Mouse (Mus musculus) midbrain, embryonic 11.5 days (tissue): Measurements from ENCODE around the gene Zic1. TPM values are rescaled to one million over a fixed set of nuclear protein-coding genes. Genes with fewer than 3 reads are reported as not detected.

Source experiments
- ATAC-seq: fragments of 200-750 bp; cut with Nextera tagmentation; 2 replicates; pipeline ENCODE4 v1.8.0; 2017; ENCODE audit warnings: moderate TSS enrichment, moderate library complexity; ENCODE audit not compliant: low FRiP score
- DNase-seq: peaks from one replicate; pipeline ENCODE4 v3.0.0; 2015; ENCODE audit warnings: low spot score; ENCODE audit errors: missing footprints
- H3K27ac ChIP-seq: fragments of 300-500 bp; sonication (generic); 2 replicates; pipeline ENCODE4 v1.5.1; 2014; ENCODE audit warnings: low read depth, low read length
- H3K27me3 ChIP-seq: fragments of 300-500 bp; sonication (generic); 2 replicates; pipeline ENCODE4 v1.6.1; 2014; ENCODE audit warnings: mild to moderate bottlenecking, low read length, moderate library complexity, mixed read lengths; ENCODE audit not compliant: control insufficient read depth, insufficient read depth
- H3K36me3 ChIP-seq: fragments of 300-500 bp; sonication (generic); 2 replicates; pipeline ENCODE4 v1.6.1; 2014; ENCODE audit warnings: mild to moderate bottlenecking, low read length, moderate library complexity, mixed read lengths; ENCODE audit not compliant: control insufficient read depth, insufficient read depth
- H3K4me1 ChIP-seq: fragments of 300-500 bp; sonication (generic); 2 replicates; pipeline ENCODE4 v1.6.1; 2014; ENCODE audit warnings: low read length; ENCODE audit not compliant: control insufficient read depth, insufficient read depth
- H3K4me2 ChIP-seq: fragments of 300-500 bp; sonication (generic); 2 replicates; pipeline ENCODE4 v1.6.1; 2014; ENCODE audit warnings: mild to moderate bottlenecking, moderate library complexity
- H3K4me3 ChIP-seq: fragments of 300-500 bp; sonication (generic); 2 replicates; pipeline ENCODE4 v1.5.1; 2014; ENCODE audit warnings: low read depth, low read length
- H3K9ac ChIP-seq: fragments of 300-500 bp; sonication (generic); 2 replicates; pipeline ENCODE4 v1.6.1; 2014; ENCODE audit warnings: low read length
- H3K9me3 ChIP-seq: fragments of 300-500 bp; sonication (generic); 2 replicates; pipeline ENCODE4 v1.6.1; 2016; ENCODE audit warnings: low read length; ENCODE audit not compliant: control insufficient read depth
- WGBS: fragments of 180-500 bp; shearing (Covaris S2); extraction: QIAGEN DNeasy Blood & Tissue Kit; methylation state at CpG from one replicate; pipeline ENCODE4 v1.1.7; 2014; 5-methylcytosine and 5-hydroxymethylcytosine counted together
- polyA plus RNA-seq: library from polyadenylated mRNA; unstranded; fragments of >200 nt; fragmentation: Nextera tagmentation; extraction: Ambion mirVana; gene quantifications from 2 replicates; pipeline ENCODE4 v1.2.1, GENCODE M21; 2014

Zic1 gene
- polyA plus RNA-seq, 1 experiment from 2014 or later: 13.7 TPM

DNA sequence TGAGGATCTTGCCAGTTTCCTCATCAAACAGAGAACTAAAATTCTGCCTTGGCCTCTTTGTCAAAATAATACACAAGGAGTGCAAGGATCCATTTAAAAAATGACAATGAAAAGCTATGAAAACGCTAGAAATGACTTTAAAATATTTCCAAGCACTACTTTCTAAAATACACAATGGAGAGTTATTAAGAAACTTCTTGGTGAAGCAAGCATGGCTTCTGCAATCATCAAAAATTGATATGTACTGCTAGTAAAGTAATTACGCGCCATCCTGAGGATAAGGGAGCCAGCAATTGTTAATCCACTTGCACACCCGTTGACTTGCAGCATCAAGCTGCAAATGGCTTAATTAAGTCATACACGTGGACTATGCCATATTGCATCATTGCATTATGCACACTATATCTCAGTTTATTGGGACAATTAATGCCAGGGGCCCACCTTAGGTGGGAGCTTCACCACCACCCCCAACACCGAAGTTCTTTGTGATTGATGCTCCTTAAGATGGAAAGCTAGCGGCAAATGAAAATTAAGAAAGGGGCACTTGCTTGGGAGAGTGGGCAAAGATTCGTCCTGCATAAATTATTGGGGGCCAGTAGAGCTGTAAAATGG is 35.0 kb upstream of the Zic1 start:
- WGBS: 3% methylated on average over 8 of the region's 8 CpGs
- ATAC-seq: no peak
- no peaks in the 10 kb centered on the region for H3K36me3 ChIP-seq
- H3K4me1 ChIP-seq: no peaks in the 10 kb centered on the region; the same call in 1 of the 2 replicates
- no peak overlapping the region for H3K27ac ChIP-seq
- H3K4me2 ChIP-seq: no peak overlapping the region
- no peaks in the 10 kb centered on the region for H3K9me3 ChIP-seq
- no peak overlapping the region for H3K4me3 ChIP-seq
- H3K27me3 ChIP-seq: peaks cover 96% of the 10 kb centered on the region
- DNase-seq: peak; percentile 90
- no peak overlapping the region for H3K9ac ChIP-seq

DNA sequence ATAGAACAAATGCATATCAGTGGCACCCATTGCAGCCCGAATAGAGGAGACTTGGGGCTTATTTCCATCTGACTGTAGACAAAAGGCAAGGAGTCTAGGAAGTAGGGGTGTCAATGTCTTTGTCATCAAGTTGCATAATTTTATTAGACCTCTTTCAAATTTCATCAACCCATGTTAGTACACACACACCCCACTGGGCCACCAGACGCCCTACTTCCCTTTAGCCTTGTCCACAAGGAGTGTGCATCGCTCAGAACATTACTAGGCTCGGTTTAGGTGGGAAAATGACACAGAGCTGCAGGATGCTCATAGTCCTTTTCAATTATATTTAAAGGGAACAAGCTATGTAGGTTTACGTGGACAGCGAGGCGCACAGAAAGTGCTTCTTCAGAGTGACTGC is 34.4 kb upstream of the Zic1 start:
- H3K4me2 ChIP-seq: no peak overlapping the region
- H3K4me1 ChIP-seq: peaks cover 2% of the 10 kb centered on the region
- no peaks in the 10 kb centered on the region for H3K9me3 ChIP-seq
- peaks cover 96% of the 10 kb centered on the region for H3K27me3 ChIP-seq
- H3K27ac ChIP-seq: no peak overlapping the region
- no peak overlapping the region for H3K9ac ChIP-seq
- ATAC-seq: no peak
- no peak overlapping the region for H3K4me3 ChIP-seq
- H3K36me3 ChIP-seq: no peaks in the 10 kb centered on the region
- DNase-seq: peak; percentile 83
- WGBS: 13% methylated on average over 7 of the region's 7 CpGs

DNA sequence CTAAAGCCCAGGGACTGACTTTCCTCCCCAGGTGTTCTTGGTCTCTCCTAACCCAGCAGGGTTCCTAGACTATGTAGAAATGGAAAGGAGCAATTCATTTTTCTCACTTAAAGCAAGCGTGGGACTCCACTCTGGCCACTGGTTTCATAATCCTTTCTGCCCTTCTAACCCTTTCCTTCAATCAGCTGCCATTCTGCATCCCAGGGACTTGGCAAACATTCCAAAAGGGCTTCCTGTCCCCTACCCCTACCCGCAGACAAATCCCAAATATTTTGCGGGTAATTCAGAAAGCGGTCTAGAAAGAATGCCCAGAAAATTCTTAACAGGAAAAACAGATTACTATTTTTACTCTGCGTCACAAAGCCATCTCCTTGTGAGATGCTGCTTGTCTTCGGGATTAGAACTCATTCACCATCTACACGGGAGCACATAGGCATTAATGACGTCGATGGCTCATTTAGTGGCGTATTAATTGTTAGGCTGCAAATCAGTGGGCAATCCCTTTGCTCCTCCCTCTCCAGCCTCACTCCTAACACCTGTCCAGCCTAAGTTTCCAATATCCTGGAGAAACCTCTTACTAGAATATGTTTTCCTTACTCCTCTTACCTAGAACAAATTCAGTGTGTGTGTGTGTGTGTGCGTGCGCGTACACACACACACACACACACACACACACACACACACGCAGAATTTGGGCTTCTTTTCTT is 29.6 kb upstream of the Zic1 start:
- peaks cover 95% of the 10 kb centered on the region for H3K27me3 ChIP-seq
- 6% methylated on average over 14 of the region's 14 CpGs for WGBS
- DNase-seq (peak; percentile 92), ATAC-seq (no peak)
- H3K4me1 ChIP-seq: peaks cover 18% of the 10 kb centered on the region
- no peaks in the 10 kb centered on the region for H3K9me3 ChIP-seq
- no peak overlapping the region for H3K27ac ChIP-seq
- no peak overlapping the region for H3K4me2 ChIP-seq
- H3K9ac ChIP-seq: no peak overlapping the region
- no peak overlapping the region for H3K4me3 ChIP-seq
- H3K36me3 ChIP-seq: no peaks in the 10 kb centered on the region

DNA sequence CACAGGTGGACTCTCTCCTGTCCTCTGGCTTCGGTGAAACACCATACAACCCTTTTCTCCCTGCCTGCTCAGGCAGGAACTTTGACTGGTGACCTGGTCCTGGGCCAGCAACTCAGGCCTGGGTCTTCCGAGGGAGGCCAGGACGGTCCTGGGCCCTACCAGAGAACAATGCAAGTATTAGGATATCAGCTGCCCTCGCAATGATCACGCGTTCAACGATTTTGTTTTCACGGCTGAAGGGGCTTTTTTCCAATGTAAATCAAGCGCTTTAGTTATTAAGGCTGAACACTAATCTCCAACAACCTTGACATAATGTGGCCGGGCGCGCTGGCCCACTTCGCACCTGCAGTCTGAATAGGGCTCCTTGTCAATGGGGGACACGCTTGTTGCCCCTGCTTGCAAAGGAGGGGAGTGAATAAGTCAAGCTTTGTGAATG is 28.6 kb upstream of the Zic1 start:
- ATAC-seq: peak; percentile 77
- DNase-seq: peak; percentile 94
- Histone ChIP-seq H3K4me3 (no peak overlapping the region), H3K4me2 (no peak overlapping the region; the same call in 1 of the 2 replicates), H3K36me3 (no peaks in the 10 kb centered on the region), H3K9ac (no peak overlapping the region), H3K9me3 (no peaks in the 10 kb centered on the region), H3K27ac (no peak overlapping the region), H3K27me3 (peaks cover 95% of the 10 kb centered on the region), H3K4me1 (peaks cover 21% of the 10 kb centered on the region)
- 2% methylated on average over 14 of the region's 14 CpGs for WGBS

DNA sequence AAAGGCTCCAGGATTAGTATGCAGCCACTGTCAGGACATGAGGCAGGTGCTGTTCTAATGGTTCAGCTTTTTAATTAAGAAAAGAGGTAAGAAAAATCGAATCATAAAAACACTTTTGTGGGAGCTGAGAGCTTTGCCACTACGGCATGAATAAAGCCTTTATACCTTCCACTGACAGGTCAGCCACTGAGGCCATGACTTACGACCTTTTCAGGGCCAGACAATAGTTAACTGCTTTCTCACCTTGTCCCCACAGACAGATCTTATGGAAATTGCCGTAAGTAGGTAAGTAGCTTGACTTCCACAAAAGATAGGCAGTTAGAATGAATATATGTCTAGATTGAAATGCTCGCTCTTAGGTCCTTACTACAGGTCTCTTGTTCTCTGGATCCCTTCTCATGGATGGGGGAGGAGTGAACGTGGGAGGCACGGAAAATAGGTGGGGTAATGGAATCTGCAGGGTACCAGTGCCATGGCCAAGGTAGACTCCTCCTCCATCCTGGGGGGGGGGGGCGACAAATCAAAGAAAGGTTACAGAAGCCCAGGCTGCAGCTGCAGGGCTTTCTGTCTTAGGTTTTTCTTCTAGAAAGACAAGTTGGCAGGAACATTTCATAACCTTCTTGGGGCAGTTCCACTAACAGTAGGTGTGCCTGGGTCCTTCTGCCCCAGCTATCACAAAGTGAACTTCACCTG is 27.9 kb upstream of the Zic1 start:
- Histone ChIP-seq H3K4me2 (no peak overlapping the region), H3K27ac (no peak overlapping the region), H3K9me3 (no peaks in the 10 kb centered on the region), H3K4me3 (no peak overlapping the region), H3K9ac (no peak overlapping the region), H3K4me1 (peaks cover 21% of the 10 kb centered on the region), H3K36me3 (no peaks in the 10 kb centered on the region), H3K27me3 (peaks cover 94% of the 10 kb centered on the region)
- 4% methylated on average over 8 of the region's 8 CpGs for WGBS
- 0 out of 2 replicates have a peak, but pooled peaks have one; percentile 18 for ATAC-seq
- DNase-seq: peak; percentile 91

DNA sequence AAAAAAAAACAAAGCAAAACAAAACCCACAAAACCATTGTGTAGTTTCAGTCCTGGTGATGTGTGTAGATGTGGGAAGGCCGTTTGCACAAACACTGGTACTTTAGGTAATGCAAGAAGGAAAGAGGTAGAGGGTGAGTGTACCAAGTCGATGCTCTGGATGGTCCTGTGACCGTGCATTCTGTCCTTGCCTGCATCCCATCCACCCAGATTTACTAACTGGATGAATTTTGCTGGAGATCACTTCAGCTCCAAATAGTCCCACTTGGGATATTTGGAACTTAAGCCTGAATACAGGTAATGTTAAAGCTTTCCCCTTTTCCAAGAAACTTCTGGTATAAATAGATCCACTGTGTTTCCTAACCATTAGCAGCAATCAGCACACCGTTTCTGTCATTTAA is 22.6 kb upstream of the Zic1 start:
- Histone ChIP-seq H3K4me1 (peaks cover 16% of the 10 kb centered on the region), H3K9me3 (no peaks in the 10 kb centered on the region), H3K9ac (0 out of 2 replicates have a peak overlapping the region, but pooled peaks have one; percentile 37), H3K4me3 (no peak overlapping the region), H3K27me3 (peaks cover 87% of the 10 kb centered on the region), H3K4me2 (peak overlapping the region; percentile 22; the same call in 1 of the 2 replicates), H3K36me3 (no peaks in the 10 kb centered on the region), H3K27ac (peak overlapping the region; percentile 22; the same call in 1 of the 2 replicates)
- 4% methylated on average over 4 of the region's 4 CpGs for WGBS
- no peak for ATAC-seq
- no peak for DNase-seq

DNA sequence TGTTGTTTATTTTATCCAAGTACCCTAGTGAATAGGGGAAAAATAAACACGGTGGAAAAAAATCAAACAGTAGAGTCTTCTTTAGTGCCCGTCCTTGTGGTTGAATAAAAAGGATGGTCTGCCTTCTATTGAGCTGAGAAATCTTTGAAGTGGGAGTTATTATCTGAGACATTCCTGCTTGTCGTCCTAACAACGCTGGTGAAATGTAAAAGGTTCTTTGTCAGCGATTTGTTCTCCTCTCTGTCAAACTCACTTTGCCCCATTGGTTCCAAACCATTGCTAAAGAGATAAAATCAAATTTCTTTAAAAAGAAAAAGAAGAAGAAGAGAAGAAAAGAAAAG is 22.1 kb upstream of the Zic1 start:
- Histone ChIP-seq H3K9ac (no peak overlapping the region; the same call in 1 of the 2 replicates), H3K27me3 (peaks cover 86% of the 10 kb centered on the region), H3K4me2 (peak overlapping the region; percentile 34; the same call in 1 of the 2 replicates), H3K27ac (peak overlapping the region; percentile 55; the same call in 1 of the 2 replicates), H3K9me3 (no peaks in the 10 kb centered on the region), H3K4me3 (no peak overlapping the region), H3K4me1 (peaks cover 15% of the 10 kb centered on the region), H3K36me3 (no peaks in the 10 kb centered on the region)
- DNase-seq (peak; percentile 93), ATAC-seq (no peak)
- under 1% methylated on average over 5 of the region's 5 CpGs for WGBS

DNA sequence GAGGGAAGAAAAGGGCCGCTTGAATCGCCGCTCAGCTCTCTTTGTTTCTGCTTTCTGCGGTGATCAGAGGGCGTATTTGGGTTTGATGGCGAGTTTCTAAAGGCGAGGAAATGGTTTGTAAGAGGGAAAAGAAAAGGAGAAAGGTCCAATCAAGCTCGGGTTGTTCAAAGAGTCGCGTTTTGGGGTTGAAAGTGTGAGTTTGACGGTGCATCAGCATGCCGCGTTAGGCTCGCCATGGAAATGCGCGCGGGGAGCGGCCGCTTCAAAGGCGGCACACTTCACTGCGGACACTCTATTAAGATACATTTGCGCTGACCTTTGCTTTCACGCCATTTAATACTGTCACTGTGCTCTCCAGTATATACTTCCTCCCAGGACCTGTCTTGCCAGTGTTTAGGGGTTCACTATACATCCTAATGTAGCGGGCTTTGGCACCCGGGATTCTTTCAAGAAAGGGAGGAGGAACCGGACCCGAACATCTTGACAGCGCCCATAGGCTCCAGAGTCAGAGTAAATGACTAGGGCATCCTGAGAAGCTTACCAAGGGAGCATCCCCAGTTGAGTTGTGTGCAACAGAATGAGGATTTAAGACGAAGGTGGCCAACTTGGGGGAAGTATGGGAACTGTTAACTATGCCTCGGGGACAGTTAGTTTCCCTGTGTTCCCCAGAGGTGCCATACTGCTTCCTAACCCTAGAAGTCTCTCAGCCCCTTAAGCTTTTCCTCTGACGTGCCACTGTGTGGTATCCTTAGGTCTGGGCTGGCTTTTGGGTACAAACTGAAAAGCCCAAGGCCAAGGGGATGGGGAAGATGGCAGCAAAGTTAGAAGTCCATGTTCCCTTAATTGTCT is 21.5 kb upstream of the Zic1 start:
- peak overlapping the region; percentile 17 for H3K4me3 ChIP-seq
- H3K36me3 ChIP-seq: no peaks in the 10 kb centered on the region
- no peaks in the 10 kb centered on the region for H3K9me3 ChIP-seq
- H3K27me3 ChIP-seq: peaks cover 87% of the 10 kb centered on the region
- H3K4me2 ChIP-seq: peak overlapping the region; percentile 34
- peak; percentile 39 for ATAC-seq
- H3K9ac ChIP-seq: peak overlapping the region; percentile 43
- peak overlapping the region; percentile 55 for H3K27ac ChIP-seq
- H3K4me1 ChIP-seq: peaks cover 15% of the 10 kb centered on the region
- DNase-seq: peak; percentile 97
- under 1% methylated on average over 31 of the region's 31 CpGs for WGBS
